Mouse (Mus musculus) mesoderm, embryonic 11.5 days (tissue): ENCODE data around the gene Sphk1.
A peak's percentile ranks its signal among the peaks of the same experiment; 100 is the strongest.

ENCODE experiments used
- DNase-seq: peaks from one replicate; pipeline ENCODE4 v3.0.0-alpha.2; 2012; ENCODE audit warnings: low read depth, low spot score

Sphk1 gene

DNA sequence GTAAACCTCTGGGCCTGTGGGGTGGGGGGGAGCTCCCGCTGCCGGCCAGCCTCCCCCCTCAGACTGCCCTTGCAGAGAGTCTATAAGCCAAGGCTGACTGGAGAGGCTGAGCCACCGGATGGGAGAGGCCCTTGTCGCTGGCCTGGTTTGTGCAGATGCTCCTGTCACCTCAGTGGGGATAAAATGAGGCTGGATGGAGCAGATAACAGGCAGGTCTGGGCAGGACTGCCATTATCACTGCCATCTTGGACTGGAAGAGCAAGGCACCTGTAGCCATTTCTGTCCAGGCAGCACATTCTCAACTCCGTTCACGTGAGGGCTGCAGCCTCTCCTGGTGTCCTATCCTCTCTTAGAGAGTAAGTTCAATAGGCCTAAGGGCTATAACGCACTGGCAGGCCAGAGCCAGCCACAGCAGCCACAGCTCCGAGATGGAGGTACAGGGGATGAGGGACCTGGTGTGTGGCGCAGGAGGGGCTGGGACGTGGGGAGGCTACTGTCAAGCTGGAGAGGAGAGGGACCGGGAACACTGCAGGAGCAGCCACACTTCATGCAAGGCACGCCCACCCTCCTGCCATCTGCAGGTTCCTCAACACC, 7.5 kb downstream of the Sphk1 start:
- no peak for DNase-seq

DNA sequence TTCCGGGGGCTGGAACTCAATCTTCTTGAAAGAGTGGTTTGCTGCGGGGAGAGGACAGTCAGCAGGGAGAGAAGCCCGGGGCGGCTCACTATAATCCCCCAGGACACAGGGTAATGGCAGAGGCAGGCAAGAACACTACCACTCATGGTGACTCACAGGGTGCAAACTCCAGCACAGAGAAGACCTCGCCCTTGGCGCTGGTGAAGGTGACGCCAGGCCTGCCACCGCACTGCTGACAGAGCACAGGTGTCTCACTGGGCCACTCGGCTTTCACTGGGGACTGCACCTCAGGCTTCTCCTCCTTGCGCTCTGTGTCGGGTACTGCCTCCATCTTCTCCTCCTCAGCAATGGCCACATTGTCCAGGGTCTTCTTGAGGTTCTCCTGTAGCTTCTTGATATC, 10.5 kb downstream of the Sphk1 start:
- no peak for DNase-seq

DNA sequence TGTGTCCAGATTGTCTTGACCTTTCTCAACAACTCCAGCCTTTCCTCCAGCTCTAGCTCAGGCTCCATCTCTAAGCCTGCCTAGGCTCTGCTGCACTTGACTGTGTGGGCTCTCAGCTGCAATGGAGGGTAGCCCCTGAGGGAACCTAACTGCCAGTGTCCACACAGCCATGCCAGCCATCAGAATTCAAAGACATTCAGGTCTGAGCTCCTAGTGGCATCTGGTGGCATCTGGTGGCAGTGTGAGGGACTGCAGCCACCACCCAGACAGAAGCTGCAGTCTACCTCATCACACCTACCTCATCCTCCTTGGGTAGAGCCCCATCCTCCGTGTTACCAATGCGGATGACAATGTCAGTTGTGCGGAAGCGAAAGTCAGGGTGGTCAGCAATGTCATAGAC, 12.4 kb downstream of the Sphk1 start:
- DNase-seq: no peak

DNA sequence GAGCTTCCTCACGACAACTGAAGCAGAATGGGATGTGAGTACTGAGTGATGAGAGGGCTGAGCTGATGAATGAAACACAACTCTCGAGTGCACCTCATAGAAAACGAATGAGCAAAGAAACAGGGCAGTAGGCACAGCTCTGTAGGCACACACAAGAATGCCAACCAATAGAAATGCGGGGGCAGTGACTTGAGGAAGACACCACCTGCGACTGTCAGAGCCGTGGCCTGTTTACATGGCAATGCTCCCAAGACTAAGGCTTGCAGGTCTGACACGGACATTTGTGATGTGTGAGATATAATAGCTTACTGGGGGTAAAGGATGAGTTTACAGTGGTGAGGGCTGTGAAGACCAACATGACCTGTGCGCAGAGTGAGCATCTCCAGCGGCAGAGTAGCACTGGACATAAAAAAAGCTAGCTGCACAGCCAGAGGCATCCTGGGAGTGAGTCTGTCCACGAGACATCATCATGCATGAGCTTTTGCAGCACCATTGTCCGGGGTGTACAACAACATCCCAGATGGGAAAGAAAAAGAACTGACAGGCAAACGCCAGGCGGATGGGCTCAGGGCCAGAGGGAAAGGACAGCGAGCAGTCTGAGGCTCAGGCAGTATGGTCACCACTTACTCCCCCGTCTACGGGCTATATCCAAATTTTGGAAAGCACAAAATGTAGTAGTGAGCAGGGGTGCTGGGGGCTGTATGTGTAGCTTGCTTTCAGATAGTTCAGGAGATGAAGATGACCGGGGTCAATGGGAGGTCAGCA, 16.8 kb downstream of the Sphk1 start:
- DNase-seq: no peak

DNA sequence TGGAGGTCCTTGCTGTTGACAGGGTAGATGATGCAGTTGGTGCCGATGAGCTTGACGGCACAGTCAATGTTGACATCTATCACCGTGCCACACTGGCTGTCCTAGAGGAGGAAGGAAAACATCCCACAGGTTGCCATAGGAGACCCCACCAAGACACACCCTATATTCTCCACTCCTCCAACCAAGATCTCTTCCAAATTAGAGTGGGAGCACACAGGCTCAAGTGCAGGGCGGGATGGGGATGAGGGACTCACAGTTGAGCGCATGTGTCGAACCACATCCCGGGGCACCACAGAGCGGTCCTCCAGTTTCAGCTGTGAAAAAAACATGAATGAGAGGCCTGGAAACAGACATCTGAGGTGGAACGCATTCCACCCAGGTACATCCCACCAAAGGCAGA, 18.1 kb downstream of the Sphk1 start:
- no peak for DNase-seq

DNA sequence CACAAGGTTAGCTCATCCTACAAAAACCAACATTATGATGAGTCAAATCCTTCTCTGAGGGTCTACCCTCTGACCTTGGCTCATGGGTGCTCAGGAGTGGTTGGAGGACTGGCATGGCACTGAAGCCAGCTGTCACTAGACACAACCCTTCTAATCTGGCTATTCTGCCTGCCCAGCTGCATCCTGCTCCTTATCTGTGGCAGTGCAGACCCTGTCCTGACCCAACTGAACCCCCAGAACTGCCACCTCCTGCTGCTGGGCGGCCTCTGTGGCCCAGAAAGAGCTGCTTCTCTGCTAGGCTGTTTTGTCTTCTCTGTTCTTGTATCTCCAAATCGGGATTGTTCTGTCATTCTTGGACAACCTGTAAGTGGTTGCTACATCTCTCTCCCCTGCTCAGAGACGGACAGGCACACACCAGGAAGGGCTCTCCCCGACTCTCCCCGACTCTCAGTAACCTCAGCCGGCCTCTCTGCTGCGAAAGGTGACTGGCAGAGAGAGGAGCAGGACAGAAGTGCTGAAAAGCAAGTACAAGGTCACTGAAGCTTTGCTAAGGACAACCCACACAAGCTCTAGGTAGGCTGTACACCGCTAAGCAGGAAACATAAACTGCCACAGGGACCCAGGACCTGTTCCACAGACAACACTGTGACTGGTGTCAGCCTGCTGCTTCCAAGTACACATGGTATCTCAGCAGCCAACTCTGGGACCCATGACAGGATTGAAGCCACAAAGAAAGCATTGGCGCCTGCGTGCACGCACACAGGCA, 18.7 kb downstream of the Sphk1 start:
- DNase-seq: no peak

DNA sequence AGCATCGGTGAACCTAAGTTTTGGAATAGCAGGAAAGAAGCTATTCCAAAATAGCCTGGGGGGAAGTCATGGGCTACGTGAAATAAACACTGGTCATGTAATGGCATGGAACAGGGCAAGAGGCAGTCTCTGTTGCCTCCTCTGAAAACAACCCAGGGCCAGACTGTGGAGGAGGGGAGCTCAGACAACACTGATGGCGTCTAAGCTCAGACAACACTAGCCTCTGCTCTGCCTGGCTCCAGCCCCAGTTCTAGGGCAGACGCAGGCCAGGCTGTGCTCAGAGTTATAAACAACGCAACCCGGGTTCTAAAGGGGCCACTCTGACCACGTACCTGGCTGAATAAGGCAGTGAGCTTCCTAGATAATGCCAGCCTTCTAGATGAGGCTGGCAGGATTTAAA, 20.0 kb downstream of the Sphk1 start:
- DNase-seq: no peak

DNA sequence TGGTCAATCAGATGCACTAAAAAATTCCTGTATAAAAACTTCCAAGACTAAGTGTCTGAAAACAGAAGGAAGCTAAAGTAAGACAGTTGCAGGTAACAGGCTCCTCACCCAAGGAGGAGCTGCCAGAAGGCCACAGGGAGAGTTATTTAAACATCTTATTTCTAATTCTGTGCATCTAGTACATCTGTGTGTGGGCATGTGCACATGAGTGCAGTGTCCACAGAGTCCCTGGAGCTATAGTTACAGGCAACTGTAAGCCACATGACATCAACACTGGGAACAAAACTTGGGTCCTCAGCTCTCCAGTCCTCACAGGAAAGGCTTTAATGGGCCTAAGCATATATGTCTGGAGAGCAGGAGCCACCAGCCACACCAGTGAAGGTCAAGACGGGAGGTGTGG, 21.5 kb downstream of the Sphk1 start:
- DNase-seq: no peak

DNA sequence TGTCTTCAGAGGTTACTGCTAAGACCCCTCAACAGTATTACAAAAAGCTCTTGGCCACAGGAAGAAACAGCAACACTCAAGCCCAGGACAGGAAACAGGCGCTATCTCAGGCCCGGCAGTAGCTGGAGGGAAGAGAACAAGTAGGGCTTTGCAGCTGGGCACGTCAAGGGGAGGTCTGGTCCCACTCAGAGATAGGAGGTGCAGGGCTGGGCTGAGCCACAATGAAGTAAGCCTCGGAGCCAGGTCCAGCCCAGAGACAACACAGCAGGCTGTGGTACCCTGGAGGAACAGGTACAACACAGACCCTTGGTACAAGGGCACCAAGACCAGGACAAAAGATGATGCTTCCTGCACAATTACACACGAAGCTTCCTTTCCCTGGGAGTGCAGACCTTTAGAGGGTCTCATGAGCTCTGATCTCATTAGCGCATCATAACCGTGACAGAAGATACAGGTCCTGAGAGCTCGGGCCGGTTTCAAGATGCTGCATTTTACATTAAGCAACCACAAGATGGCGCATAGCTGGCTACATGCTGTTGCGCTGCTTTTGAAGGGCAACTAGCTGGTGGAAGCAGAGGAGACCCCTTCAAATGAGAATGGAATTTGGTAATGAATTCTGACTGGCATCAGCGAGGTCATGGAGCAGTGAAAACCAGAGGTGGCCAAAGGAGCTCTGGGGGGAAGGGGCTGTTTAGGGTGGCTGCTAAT, 23.6 kb downstream of the Sphk1 start:
- peak; percentile 72 for DNase-seq

DNA sequence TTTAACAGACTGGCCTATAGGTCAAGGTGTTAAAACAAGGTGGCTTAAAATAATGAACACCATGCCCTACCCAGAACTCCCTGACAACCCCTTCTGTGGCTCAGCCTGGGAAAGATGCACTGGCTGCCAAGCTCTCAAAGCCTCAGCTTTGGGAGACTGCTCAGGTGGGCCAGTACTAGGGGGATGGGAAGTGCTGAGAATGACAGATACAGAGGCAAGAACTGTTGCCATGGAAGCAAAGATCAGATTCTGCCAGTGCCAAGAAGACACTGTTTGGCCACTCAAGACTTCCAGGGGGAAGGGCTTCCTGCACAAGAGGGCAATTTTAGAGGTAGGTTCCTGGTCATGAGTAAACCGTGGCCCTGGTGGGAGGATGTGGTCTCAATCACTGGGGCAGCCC, 24.8 kb downstream of the Sphk1 start:
- no peak for DNase-seq

DNA sequence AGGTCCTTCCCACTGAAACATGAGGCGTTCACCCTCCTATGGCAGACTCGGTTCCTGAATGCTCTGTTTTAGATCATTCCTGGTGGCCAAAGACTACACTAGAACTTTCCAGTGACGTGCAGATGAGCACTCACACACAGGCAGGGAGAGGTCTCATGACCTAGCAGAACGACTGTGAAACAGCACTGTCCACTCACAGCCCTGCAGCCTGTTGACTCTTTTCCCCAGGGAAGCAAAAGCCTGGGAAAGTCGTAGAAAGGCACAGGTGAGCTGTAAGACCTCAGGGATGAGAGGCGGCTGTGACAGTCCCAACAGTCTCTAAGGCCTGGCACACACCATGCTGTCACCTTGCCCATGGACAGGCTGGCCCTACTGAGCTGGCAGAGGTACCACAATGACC, 25.6 kb downstream of the Sphk1 start:
- DNase-seq: no peak

DNA sequence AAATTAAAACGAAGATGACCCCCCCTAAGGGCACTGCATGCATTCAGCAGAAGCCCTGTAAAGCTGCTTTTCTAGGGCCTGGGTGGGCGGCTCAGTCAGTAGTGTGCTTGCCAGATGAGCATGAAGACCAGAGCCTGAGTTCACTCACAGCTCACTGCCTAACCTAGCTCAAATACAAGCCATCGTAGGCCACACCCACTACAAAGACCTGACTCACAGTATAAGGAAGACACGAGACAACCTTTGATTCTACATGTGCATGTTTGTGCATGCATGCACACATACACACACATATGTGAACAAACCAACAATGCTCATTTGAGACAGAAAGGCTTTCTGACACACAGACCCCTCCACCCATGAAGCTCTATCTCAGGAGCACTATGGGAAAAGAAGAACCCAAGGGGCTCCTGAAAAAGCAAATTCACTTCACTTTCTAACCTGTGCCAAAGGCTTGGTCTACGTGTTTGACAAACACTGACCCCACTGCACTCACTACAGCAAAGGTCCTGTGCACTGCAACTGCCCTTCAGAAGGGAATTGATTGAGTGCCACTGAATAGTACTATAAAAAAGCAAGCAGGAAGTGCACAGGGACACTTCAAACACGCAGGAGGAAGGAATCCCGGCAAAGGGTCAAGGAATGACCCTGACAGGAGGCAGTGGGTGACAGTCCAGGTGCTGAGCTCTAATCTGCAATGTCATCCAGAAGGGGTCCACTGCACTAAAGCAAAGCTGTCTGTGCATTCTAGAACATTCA, 34.7 kb downstream of the Sphk1 start:
- DNase-seq: no peak

DNA sequence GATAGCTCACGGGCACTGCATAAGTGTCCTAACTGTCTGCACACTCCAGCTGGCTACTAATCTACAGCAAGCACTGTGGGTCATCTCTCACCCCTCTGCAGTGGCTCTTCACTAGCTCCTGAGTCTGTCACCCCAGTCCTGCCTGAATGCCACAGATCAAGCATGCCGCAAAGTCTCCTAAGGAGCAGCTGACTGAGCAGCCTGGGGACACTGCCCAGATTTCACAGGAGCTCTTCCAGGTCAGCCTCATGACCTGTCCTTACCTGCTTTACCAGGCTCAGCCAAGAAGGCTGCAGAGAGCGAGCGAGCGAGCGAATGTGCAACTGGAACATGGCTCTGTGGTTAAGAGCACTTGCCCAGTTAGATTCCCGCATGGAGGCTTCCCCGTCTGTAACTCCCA, 36.8 kb downstream of the Sphk1 start:
- no peak for DNase-seq

DNA sequence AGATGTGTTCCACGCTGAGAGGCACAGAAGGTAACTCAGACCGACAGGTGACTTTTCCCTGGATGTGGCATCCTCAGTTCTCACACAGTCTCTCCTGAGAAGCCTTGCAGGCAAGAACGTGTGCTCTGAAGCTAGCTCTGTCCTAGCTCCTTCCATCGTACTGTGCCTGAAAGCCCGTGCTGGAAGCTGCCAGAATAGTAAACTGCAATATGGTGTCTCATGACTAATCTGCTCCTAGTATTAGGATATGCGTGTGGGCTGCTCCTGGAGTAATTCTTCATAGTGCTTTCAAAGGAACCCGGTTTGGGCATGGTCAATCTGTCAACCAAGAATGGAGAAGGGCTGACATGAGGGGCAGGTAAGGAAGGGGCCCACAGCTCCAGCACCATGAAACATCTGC, 40.1 kb downstream of the Sphk1 start:
- no peak for DNase-seq

DNA sequence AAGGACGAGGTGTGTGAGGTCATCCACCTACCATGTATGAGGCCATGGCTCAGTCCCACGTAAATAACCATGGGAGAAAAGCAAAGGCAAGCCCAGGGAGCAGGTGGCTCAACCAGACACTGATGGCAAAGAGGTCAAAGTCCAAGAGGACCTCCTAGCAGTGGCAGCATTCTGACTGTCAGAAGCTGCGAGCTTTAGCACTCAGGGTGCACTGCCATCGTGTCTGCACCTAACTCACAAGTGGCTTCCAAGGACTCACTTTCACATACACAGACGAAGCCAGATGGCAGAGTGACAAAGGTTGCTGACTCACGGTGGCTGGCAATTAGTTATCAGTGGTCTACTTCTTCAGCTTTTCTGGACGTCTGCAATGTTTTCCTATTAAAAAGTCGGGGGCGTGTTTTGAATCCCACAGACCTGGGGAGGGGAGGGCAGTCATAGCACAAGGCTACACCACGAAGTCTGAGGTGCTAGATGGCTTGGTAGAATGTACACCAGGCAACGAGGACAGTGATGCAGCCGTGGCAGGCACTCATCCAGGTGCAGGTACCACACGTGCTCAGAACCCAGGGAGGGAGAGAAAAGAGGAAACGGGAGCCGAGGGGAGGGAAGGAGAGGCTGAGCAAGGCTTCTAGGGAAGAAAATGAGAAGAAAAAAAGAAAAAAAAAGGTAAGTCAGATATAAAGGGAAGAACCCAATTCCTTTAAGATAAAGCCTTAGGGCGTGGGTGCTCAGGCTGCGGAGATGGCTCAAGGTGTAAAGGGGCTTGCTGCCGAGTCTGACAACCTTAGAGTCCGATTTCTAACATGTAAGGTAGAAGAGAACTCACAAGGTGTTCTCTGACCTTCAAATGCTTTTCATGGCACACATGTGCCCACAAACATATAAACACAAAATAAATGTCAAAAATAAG, 41.3 kb downstream of the Sphk1 start:
- no peak for DNase-seq

DNA sequence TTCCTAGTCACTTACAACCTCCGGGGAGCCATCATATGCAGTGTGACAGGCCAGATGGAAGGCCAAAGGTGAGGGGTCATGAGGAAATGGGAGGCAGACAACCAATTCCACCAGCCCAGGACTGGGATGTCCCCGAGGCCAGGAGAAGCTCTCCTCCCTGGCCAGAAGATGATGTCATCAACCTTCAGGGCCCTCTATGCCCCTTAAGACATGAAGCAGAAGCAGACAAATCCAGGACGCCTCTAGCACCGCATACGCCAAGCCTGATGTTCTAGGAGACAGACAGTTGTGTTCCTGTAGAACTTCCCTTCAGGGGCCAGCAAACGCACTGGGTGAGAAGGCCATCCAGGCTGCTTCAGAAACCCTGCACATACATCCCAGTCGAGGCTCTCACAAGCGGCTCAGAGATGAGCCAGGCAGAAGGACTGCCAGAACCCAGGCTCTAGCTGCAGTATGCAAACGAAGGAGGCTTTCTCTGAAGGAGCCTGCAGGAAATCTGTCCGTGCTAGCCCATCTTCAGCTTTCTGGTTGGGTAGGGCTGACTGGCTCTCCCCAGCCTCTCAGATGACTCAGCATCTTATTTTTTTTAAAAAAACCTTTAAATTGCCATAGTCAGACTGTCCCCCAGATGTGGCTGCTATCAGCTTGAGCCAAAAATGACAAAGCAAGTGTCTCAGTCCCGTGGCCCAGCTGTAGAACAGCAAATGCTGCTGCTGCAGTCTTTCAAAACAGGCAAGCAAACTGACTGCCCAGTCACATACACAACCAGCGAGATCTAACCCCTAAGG, 42.2 kb downstream of the Sphk1 start:
- DNase-seq: no peak

DNA sequence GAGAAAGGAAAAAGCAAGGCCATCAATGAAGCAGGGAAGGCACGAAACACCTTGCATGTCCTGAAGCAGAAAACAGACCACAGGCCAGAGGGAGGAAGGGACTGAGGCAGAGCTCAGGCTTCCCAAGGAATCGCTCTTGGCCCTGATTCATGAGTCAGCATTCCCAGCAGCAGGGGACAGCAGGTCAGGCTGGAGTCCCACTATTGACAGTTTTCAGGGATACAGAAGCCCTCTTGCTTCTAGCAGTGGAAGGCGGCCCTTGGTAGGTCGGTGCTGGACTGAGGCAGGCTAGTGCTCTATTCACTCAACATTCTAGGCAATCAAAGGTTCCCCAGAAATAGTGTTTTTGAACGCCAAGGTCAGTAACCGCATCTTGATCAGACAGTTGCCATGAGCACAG, 43.8 kb downstream of the Sphk1 start:
- DNase-seq: no peak

DNA sequence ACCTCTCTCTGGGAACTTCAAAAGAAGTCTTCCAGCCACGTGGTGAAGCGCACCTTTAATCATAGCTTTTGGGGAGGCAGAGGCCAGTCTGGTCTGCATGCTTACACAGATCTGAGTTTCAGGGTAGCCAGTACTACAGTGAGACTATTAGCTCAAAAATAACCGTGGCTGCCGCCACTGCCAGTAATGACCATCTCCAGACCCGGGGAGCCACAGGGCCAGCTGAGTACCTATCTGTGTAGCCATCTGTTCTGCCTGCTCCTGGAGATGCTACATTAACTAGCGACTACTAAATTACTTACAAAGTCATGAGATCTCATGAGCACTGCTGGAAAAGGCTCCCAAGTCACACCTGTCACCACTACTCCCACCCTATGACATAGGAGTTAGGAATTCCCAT, 44.3 kb downstream of the Sphk1 start:
- DNase-seq: no peak

DNA sequence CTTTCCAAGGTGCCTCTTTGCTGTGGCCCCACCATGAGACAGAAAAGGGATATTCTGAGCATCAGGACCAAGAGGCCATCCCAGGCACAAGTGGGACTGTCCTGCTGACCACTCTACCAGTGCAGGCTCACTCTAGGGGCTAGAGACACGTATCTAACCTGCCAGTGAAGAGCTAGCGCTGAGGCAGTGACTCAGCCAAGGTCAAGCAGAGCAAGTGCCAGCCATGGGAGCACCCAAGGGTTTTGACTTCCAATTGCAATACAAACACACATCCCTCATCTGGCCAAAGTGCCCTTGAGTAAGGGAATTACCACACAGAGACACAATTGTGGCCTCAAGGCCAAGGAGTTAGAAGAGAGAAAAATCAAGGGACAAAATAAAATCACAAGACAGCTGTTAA, 44.7 kb downstream of the Sphk1 start:
- no peak for DNase-seq

DNA sequence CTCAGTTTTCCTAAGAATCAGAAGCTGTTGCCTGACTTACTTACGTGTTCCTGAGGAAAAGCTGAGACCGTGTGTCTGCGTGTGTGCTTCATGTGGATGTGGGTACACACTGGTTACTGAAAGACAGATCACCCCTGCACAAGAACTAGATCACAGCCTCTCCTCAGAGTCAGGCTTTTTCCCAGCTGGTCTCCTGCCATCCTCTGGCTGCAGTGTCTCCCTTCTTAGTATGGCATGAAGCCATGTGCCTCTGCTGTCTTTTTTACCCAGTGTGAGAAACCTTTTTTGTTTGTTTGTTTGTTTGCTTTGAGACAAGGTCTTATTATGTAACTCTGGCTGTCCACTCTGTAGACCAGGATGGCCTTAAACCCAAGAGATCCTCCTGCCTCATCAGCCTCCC, 48.6 kb downstream of the Sphk1 start:
- no peak for DNase-seq
